Mouse (Mus musculus) neural tube, embryonic 13.5 days (tissue): Measurements from ENCODE around the gene Sox8. TPM values are rescaled to one million over a fixed set of nuclear protein-coding genes. Genes with fewer than 3 reads are reported as not detected.

ENCODE experiments used
- ATAC-seq: fragments of 200-750 bp; cut with Nextera tagmentation; 2 replicates; pipeline ENCODE4 v1.8.0; 2017; ENCODE audit warnings: low read depth, mild to moderate bottlenecking, moderate TSS enrichment, moderate library complexity
- H3K27ac ChIP-seq: fragments of 300-500 bp; sonication (generic); replicated peaks from 2 replicates; pipeline ENCODE4 v1.5.1; 2015; ENCODE audit warnings: moderate library complexity, mild to moderate bottlenecking, inconsistent platforms
- H3K27me3 ChIP-seq: fragments of 300-500 bp; sonication (generic); 2 replicates; pipeline ENCODE4 v1.6.1; 2015; ENCODE audit warnings: mild to moderate bottlenecking, inconsistent platforms
- H3K36me3 ChIP-seq: fragments of 300-500 bp; sonication (generic); 2 replicates; pipeline ENCODE4 v1.6.1; 2015; ENCODE audit warnings: mild to moderate bottlenecking, inconsistent platforms
- H3K4me1 ChIP-seq: fragments of 300-500 bp; sonication (generic); replicated peaks from 2 replicates; pipeline ENCODE4 v1.6.1; 2015; ENCODE audit warnings: inconsistent platforms
- H3K4me2 ChIP-seq: fragments of 300-500 bp; sonication (generic); 2 replicates; pipeline ENCODE4 v1.6.1; 2015; ENCODE audit warnings: inconsistent platforms, mild to moderate bottlenecking, moderate library complexity
- H3K4me3 ChIP-seq: fragments of 300-500 bp; sonication (generic); 2 replicates; pipeline ENCODE4 v1.5.1; 2015; ENCODE audit warnings: mild to moderate bottlenecking, inconsistent platforms
- H3K9ac ChIP-seq: fragments of 300-500 bp; sonication (generic); 2 replicates; pipeline ENCODE4 v1.6.1; 2015; ENCODE audit warnings: moderate library complexity, mild to moderate bottlenecking, inconsistent platforms
- H3K9me3 ChIP-seq: fragments of 300-500 bp; sonication (generic); 2 replicates; pipeline ENCODE4 v1.6.1; 2016; ENCODE audit warnings: inconsistent platforms
- WGBS: fragments of 180-500 bp; shearing (Covaris S2); methylation state at CpG from one replicate; pipeline ENCODE4 v1.1.7; 2015; 5-methylcytosine and 5-hydroxymethylcytosine counted together
- polyA plus RNA-seq: library from polyadenylated mRNA; unstranded; fragments of >200 nt; fragmentation: Nextera tagmentation; extraction: Ambion mirVana; gene quantifications from 2 replicates; pipeline ENCODE4 v1.2.1, GENCODE M21; 2015

The Sox8 gene
- polyA plus RNA-seq, 1 experiment from 2014 or later: 11.6 TPM

- WGBS: 53% methylated on average over 3 of the region's 3 CpGs
- H3K9me3 ChIP-seq: no peaks in the 10 kb centered on the region
- no peak for ATAC-seq
- H3K27me3 ChIP-seq: no peaks in the 10 kb centered on the region
- H3K4me3 ChIP-seq: no peak overlapping the region
- H3K27ac ChIP-seq: no peak overlapping the region
- H3K4me1 ChIP-seq: peaks cover 16% of the 10 kb centered on the region; the same call in 1 of the 2 replicates
- H3K4me2 ChIP-seq: no peak overlapping the region
- H3K9ac ChIP-seq: no peak overlapping the region
- H3K36me3 ChIP-seq: 0 out of 2 replicates have a peak, but pooled peaks cover 11% of the 10 kb centered on the region
Observed at GRCm38 (mm10) chr17:25597537-25597936, 27.1 kb upstream of the Sox8 start.

- no peak overlapping the region for H3K4me3 ChIP-seq
- H3K36me3 ChIP-seq: peaks cover 25% of the 10 kb centered on the region
- H3K4me1 ChIP-seq: peaks cover 14% of the 10 kb centered on the region; the same call in 1 of the 2 replicates
- WGBS: 83% methylated on average over 5 of the region's 5 CpGs
- no peaks in the 10 kb centered on the region for H3K9me3 ChIP-seq
- H3K27ac ChIP-seq: no peak overlapping the region
- no peak overlapping the region for H3K9ac ChIP-seq
- ATAC-seq: no peak
- H3K27me3 ChIP-seq: no peaks in the 10 kb centered on the region
- H3K4me2 ChIP-seq: no peak overlapping the region
Observed at GRCm38 (mm10) chr17:25595495-25595894, 25.0 kb upstream of the Sox8 start.

- no peak overlapping the region for H3K4me3 ChIP-seq
- peaks cover 12% of the 10 kb centered on the region; the same call in 1 of the 2 replicates for H3K4me1 ChIP-seq
- H3K27me3 ChIP-seq: no peaks in the 10 kb centered on the region
- no peak for ATAC-seq
- H3K9me3 ChIP-seq: no peaks in the 10 kb centered on the region
- H3K4me2 ChIP-seq: no peak overlapping the region
- H3K36me3 ChIP-seq: peaks cover 42% of the 10 kb centered on the region
- 42% methylated on average over 22 of the region's 22 CpGs for WGBS
- peak overlapping the region; percentile 42; the same call in 1 of the 2 replicates for H3K27ac ChIP-seq
- no peak overlapping the region for H3K9ac ChIP-seq
Observed at GRCm38 (mm10) chr17:25593411-25594261, 23.1 kb upstream of the Sox8 start.

- Histone ChIP-seq H3K4me1 (peaks cover 12% of the 10 kb centered on the region; the same call in 1 of the 2 replicates), H3K36me3 (peaks cover 51% of the 10 kb centered on the region), H3K9me3 (no peaks in the 10 kb centered on the region), H3K9ac (no peak overlapping the region), H3K27me3 (no peaks in the 10 kb centered on the region), H3K27ac (no peak overlapping the region), H3K4me3 (no peak overlapping the region), H3K4me2 (no peak overlapping the region)
- 88% methylated on average over 6 of the region's 6 CpGs for WGBS
- no peak for ATAC-seq
Observed at GRCm38 (mm10) chr17:25592336-25592735, 21.9 kb upstream of the Sox8 start.

- no peak for ATAC-seq
- Histone ChIP-seq H3K27me3 (no peaks in the 10 kb centered on the region), H3K9ac (no peak overlapping the region), H3K27ac (no peak overlapping the region), H3K4me2 (no peak overlapping the region), H3K9me3 (no peaks in the 10 kb centered on the region), H3K4me1 (peaks cover 12% of the 10 kb centered on the region; the same call in 1 of the 2 replicates), H3K4me3 (no peak overlapping the region), H3K36me3 (peaks cover 51% of the 10 kb centered on the region)
- WGBS: 88% methylated on average over 4 of the region's 4 CpGs
Observed at GRCm38 (mm10) chr17:25590985-25591384, 20.5 kb upstream of the Sox8 start.

GRCm38 (mm10) chr17:25590068-25590467, 19.6 kb upstream of the Sox8 start:
- H3K9ac ChIP-seq: no peak overlapping the region
- no peak overlapping the region for H3K4me3 ChIP-seq
- no peak for ATAC-seq
- WGBS: 94% methylated on average over 6 of the region's 6 CpGs
- no peaks in the 10 kb centered on the region for H3K27me3 ChIP-seq
- H3K4me1 ChIP-seq: peaks cover 12% of the 10 kb centered on the region; the same call in 1 of the 2 replicates
- H3K36me3 ChIP-seq: peaks cover 59% of the 10 kb centered on the region
- H3K9me3 ChIP-seq: no peaks in the 10 kb centered on the region
- H3K27ac ChIP-seq: no peak overlapping the region
- H3K4me2 ChIP-seq: no peak overlapping the region

GRCm38 (mm10) chr17:25584646-25585045, 14.2 kb upstream of the Sox8 start:
- WGBS: 93% methylated on average over 9 of the region's 9 CpGs
- no peak overlapping the region for H3K4me2 ChIP-seq
- H3K9ac ChIP-seq: no peak overlapping the region
- H3K36me3 ChIP-seq: peaks cover 39% of the 10 kb centered on the region
- no peak overlapping the region for H3K27ac ChIP-seq
- H3K27me3 ChIP-seq: no peaks in the 10 kb centered on the region
- H3K9me3 ChIP-seq: no peaks in the 10 kb centered on the region
- H3K4me3 ChIP-seq: no peak overlapping the region
- no peak for ATAC-seq
- peaks cover 4% of the 10 kb centered on the region for H3K4me1 ChIP-seq

- no peak overlapping the region for H3K4me3 ChIP-seq
- no peak overlapping the region for H3K9ac ChIP-seq
- H3K27me3 ChIP-seq: no peaks in the 10 kb centered on the region
- no peaks in the 10 kb centered on the region for H3K9me3 ChIP-seq
- H3K27ac ChIP-seq: no peak overlapping the region
- peaks cover 7% of the 10 kb centered on the region for H3K4me1 ChIP-seq
- H3K4me2 ChIP-seq: no peak overlapping the region
- 88% methylated on average over 8 of the region's 8 CpGs for WGBS
- ATAC-seq: no peak
- H3K36me3 ChIP-seq: peaks cover 33% of the 10 kb centered on the region
Observed at GRCm38 (mm10) chr17:25583858-25584257, 13.4 kb upstream of the Sox8 start.

- Histone ChIP-seq H3K4me3 (no peak overlapping the region), H3K27ac (no peak overlapping the region), H3K36me3 (peaks cover 29% of the 10 kb centered on the region), H3K4me2 (no peak overlapping the region), H3K27me3 (no peaks in the 10 kb centered on the region), H3K9ac (no peak overlapping the region), H3K9me3 (no peaks in the 10 kb centered on the region), H3K4me1 (peaks cover 14% of the 10 kb centered on the region)
- 71% methylated on average over 4 of the region's 4 CpGs for WGBS
- ATAC-seq: no peak
Observed at GRCm38 (mm10) chr17:25583099-25583498, 12.6 kb upstream of the Sox8 start.

- no peak for ATAC-seq
- WGBS: 88% methylated on average over 8 of the region's 8 CpGs
- Histone ChIP-seq H3K36me3 (peaks cover 20% of the 10 kb centered on the region), H3K9ac (0 out of 2 replicates have a peak overlapping the region, but pooled peaks have one; percentile 6), H3K9me3 (no peaks in the 10 kb centered on the region), H3K4me3 (no peak overlapping the region), H3K27ac (no peak overlapping the region), H3K4me1 (peaks cover 21% of the 10 kb centered on the region), H3K4me2 (no peak overlapping the region), H3K27me3 (no peaks in the 10 kb centered on the region)
Observed at GRCm38 (mm10) chr17:25582076-25582475, 11.6 kb upstream of the Sox8 start.

- Histone ChIP-seq H3K4me1 (peaks cover 39% of the 10 kb centered on the region), H3K27me3 (no peaks in the 10 kb centered on the region), H3K4me2 (peak overlapping the region; percentile 69), H3K9me3 (no peaks in the 10 kb centered on the region), H3K9ac (peak overlapping the region; percentile 90), H3K4me3 (peak overlapping the region; percentile 75), H3K27ac (peak overlapping the region; percentile 81), H3K36me3 (peaks cover under 1% of the 10 kb centered on the region; the same call in 1 of the 2 replicates)
- WGBS: 7% methylated on average over 21 of the region's 21 CpGs
- peak; percentile 59 for ATAC-seq
Observed at GRCm38 (mm10) chr17:25579332-25580047, 9.0 kb upstream of the Sox8 start.

GRCm38 (mm10) chr17:25578920-25579319, 8.4 kb upstream of the Sox8 start, which contains the start of gene Lmf1:
Lmf1 (plus strand) TSS chr17:25579085.
- peak within 1 kb of the TSS; percentile 90 for H3K9ac ChIP-seq
- peak; percentile 94 for ATAC-seq
- WGBS: 0% methylated on average over 31 of the region's 31 CpGs
- peak within 1 kb of the TSS; percentile 69 for H3K4me2 ChIP-seq
- H3K4me3 ChIP-seq: peak within 1 kb of the TSS; percentile 75
- H3K27ac ChIP-seq: peak within 1 kb of the TSS; percentile 81
- H3K9me3 ChIP-seq: no peaks in the 10 kb centered on the region
- H3K36me3 ChIP-seq: no peaks in the 10 kb centered on the region
- H3K27me3 ChIP-seq: no peaks in the 10 kb centered on the region
- peaks cover 39% of the 10 kb centered on the region for H3K4me1 ChIP-seq
